Mouse (Mus musculus): ENCODE data around the gene 1190007I07Rik.

DNA sequence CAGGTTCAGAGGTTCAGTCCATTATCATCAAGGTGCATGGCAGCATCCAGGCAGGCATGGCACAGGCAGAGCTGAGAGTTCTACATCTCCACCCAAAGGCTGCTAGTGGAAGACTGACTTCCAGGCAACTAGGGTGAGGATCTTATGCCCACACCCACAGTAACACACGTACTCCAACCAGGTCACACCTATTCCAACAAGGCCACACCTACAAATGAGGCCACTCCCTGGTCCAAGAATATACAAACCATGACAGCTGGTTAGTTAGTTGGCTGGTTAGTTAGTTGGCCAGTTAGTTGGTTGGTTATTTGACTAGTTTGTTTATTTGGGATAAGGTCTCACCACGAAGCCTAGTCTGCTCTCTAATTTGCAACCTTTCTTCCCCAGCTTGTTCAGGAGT, 40.3 kb upstream of the 1190007I07Rik start:
- TF ChIP-seq CTCF (IDR thresholded peaks at IDR 0.05; ENCODE audit: control insufficient read depth, insufficient read depth, insufficient replicate concordance, low read depth, low read length) (no peak), POLR2A (IDR thresholded peaks at IDR 0.05; ENCODE audit: control insufficient read depth, low read depth, low read length) (no peak)

All from testis, adult 2 months (tissue).